Mouse (Mus musculus): ENCODE results near the gene Hgf.

DNA sequence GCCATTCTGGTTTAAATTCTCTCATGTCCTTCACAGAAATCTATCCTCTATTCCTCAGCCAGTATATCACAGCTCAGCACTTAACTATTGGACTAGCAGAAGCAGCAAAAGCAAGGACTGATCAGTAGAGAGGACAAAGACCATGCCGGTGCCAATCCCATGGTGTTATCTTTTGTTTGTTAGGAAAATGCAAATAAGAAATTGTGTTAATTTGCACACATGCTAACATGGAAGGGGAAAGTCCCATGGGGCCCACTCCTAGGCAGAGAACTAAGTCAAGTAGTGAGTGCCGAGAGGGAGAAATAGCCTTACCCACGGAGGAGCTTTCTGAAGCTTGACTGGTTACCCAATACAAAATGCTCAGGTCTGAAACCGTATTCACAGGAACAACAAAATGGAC is 42.4 kb downstream of the Hgf start:
- no peak for TF ChIP-seq GATA1 (IDR thresholded peaks at IDR 0.05; ENCODE audit: low read length)
- no peak for TF ChIP-seq TAL1 (IDR thresholded peaks at IDR 0.05; ENCODE audit: low read length)

Data from erythroblast, embryonic 14.5 days (primary cell).